Mouse (Mus musculus) layer of hippocampus, adult 8-10 months (tissue): ENCODE measurements around the gene Myh4. TPM values are rescaled to one million over a fixed set of nuclear protein-coding genes. Genes with fewer than 3 reads are reported as not detected.

Experiments
- total RNA-seq, 4 experiments: library from RNA; stranded (reverse); gene quantifications; 2 replicates each; pipeline ENCODE4 v1.2.4; 2022

Myh4 gene
- total RNA-seq, 4 experiments from 2014 or later, result 0.08 to 3.0 (median 0.15) TPM

Other genes with a start within 250 kb of the Myh4 start
- gene Tmem220, start 212.9 kb upstream of the Myh4 start, total RNA-seq, result 1 to 10 TPM in 2 of 4 experiments, under 1 TPM in 2; 0.45 to 1.4 (median 0.96) TPM
- 10 to 100 TPM; 24.0 to 31.6 (median 29.5) TPM for gene Adprm, start 185.4 kb upstream of the Myh4 start, total RNA-seq
- 10 to 100 TPM in 1 of 4 experiments, 1 to 10 TPM in 3; 8.0 to 11.0 (median 9.7) TPM for gene Sco1, start 185.4 kb upstream of the Myh4 start, total RNA-seq
- gene Myh3, start 159.7 kb upstream of the Myh4 start, total RNA-seq, result 1 to 10 TPM in 1 of 4 experiments, under 1 TPM in 3; 0.50 to 1.1 (median 0.81) TPM
- gene Myh2, start 67.0 kb upstream of the Myh4 start, total RNA-seq, result under 1 TPM; 0.19 to 0.61 (median 0.29) TPM
- under 1 TPM; 0.08 to 0.37 (median 0.16) TPM for gene Myh1, start 38.0 kb upstream of the Myh4 start, total RNA-seq
- 1 to 10 TPM; 1.0 to 1.6 (median 1.4) TPM for gene Myh8, start 39.1 kb downstream of the Myh4 start, total RNA-seq
- gene Myh13, start 83.6 kb downstream of the Myh4 start, total RNA-seq, result under 1 TPM in 2 of 4 experiments, not detected in 2; 0.11 to 0.45 TPM
- 100 to 1,000 TPM; 425 to 480 (median 467) TPM for gene Gas7, start 217.4 kb downstream of the Myh4 start, total RNA-seq